Mouse (Mus musculus): Measurements from ENCODE around the gene Gm7361.
"Not testable (repeated sequence)": the region's sequence is repeated elsewhere in the genome, so short reads cannot be mapped to it uniquely, and the experiment has no call there.

Gm7361 gene

GRCm38 (mm10) chr5:26257391-26257790 lies at the start of gene Gm7361:
Gene Gm7361, plus strand, starts transcription at chr5:26257691.
- DNase-seq (ENCODE audit: extremely low spot score, low spot score), result not testable (repeated sequence)

GRCm38 (mm10) chr5:26211030-26211429 lies 46.5 kb upstream of the Gm7361 start:
- no peak for DNase-seq (ENCODE audit: extremely low spot score, low spot score)

GRCm38 (mm10) chr5:26222076-26222475 lies 35.4 kb upstream of the Gm7361 start:
- DNase-seq (ENCODE audit: extremely low spot score, low spot score), result no peak

GRCm38 (mm10) chr5:26266656-26267055 lies 9.2 kb downstream of the Gm7361 start:
- not testable (repeated sequence) for DNase-seq (ENCODE audit: extremely low spot score, low spot score)

- DNase-seq (ENCODE audit: extremely low spot score, low spot score), result no peak
Observed at GRCm38 (mm10) chr5:26280361-26280760, 22.9 kb downstream of the Gm7361 start.

GRCm38 (mm10) chr5:26281717-26282116 lies 24.2 kb downstream of the Gm7361 start:
- DNase-seq (ENCODE audit: extremely low spot score, low spot score), result no peak

GRCm38 (mm10) chr5:26282282-26282681 lies 24.8 kb downstream of the Gm7361 start:
- peak; percentile 74 for DNase-seq (ENCODE audit: extremely low spot score, low spot score)

GRCm38 (mm10) chr5:26283399-26283798 lies 25.9 kb downstream of the Gm7361 start:
- no peak for DNase-seq (ENCODE audit: extremely low spot score, low spot score)

GRCm38 (mm10) chr5:26291621-26292020 lies 34.1 kb downstream of the Gm7361 start:
- no peak for DNase-seq (ENCODE audit: extremely low spot score, low spot score)

GRCm38 (mm10) chr5:26293258-26293657 lies 35.8 kb downstream of the Gm7361 start:
- DNase-seq (ENCODE audit: extremely low spot score, low spot score), result no peak

Measured in neural tube, embryonic 10.5 days (tissue).